Mouse (Mus musculus) midbrain, embryonic 12.5 days (tissue): ENCODE measurements around the gene Cab39l. TPM values are rescaled to one million over a fixed set of nuclear protein-coding genes. Genes with fewer than 3 reads are reported as not detected.
A peak's percentile ranks its signal among the peaks of the same experiment; 100 is the strongest.
"Not testable (repeated sequence)": the region's sequence is repeated elsewhere in the genome, so short reads cannot be mapped to it uniquely, and the experiment has no call there.

Source experiments
- ATAC-seq: fragments of 200-750 bp; cut with Nextera tagmentation; 2 replicates; pipeline ENCODE4 v1.8.0; 2017; ENCODE audit warnings: low read depth, moderate TSS enrichment, moderate library complexity; ENCODE audit not compliant: low FRiP score
- H3K27ac ChIP-seq: fragments of 300-500 bp; sonication (generic); replicated peaks from 2 replicates; pipeline ENCODE4 v1.5.1; 2016; ENCODE audit warnings: mild to moderate bottlenecking
- H3K27me3 ChIP-seq: fragments of 300-500 bp; sonication (generic); 2 replicates; pipeline ENCODE4 v1.6.1; 2016; ENCODE audit warnings: mild to moderate bottlenecking
- H3K36me3 ChIP-seq: fragments of 300-500 bp; sonication (generic); 2 replicates; pipeline ENCODE4 v1.6.1; 2016
- H3K4me1 ChIP-seq: fragments of 300-500 bp; sonication (generic); 2 replicates; pipeline ENCODE4 v1.6.1; 2016
- H3K4me2 ChIP-seq: fragments of 300-500 bp; sonication (generic); replicated peaks from 2 replicates; pipeline ENCODE4 v1.6.1; 2016; ENCODE audit warnings: mild to moderate bottlenecking, moderate library complexity
- H3K4me3 ChIP-seq: fragments of 300-500 bp; sonication (generic); 2 replicates; pipeline ENCODE4 v1.5.1; 2016; ENCODE audit warnings: mild to moderate bottlenecking
- H3K9ac ChIP-seq: fragments of 300-500 bp; sonication (generic); replicated peaks from 2 replicates; pipeline ENCODE4 v1.6.1; 2016; ENCODE audit warnings: mild to moderate bottlenecking, moderate library complexity
- H3K9me3 ChIP-seq: fragments of 300-500 bp; sonication (generic); 2 replicates; pipeline ENCODE4 v1.6.1; 2016; ENCODE audit warnings: mild to moderate bottlenecking
- WGBS: fragments of 180-500 bp; shearing (Covaris S2); methylation state at CpG from one replicate; pipeline ENCODE4 v1.1.7; 2016; 5-methylcytosine and 5-hydroxymethylcytosine counted together
- polyA plus RNA-seq: library from polyadenylated mRNA; unstranded; fragments of >200 nt; fragmentation: Nextera tagmentation; extraction: Ambion mirVana; gene quantifications from 2 replicates; pipeline ENCODE4 v1.2.1, GENCODE M21; 2016

The Cab39l gene
- polyA plus RNA-seq, 1 experiment from 2014 or later: 33.2 TPM

GRCm38 (mm10) chr14:59594988-59595387 is 154.2 kb downstream of the Cab39l start:
- Histone ChIP-seq H3K4me3 (no peak overlapping the region), H3K27ac (no peak overlapping the region), H3K4me2 (no peak overlapping the region), H3K27me3 (no peaks in the 10 kb centered on the region), H3K9me3 (no peaks in the 10 kb centered on the region), H3K36me3 (peaks cover 11% of the 10 kb centered on the region), H3K4me1 (peaks cover 10% of the 10 kb centered on the region), H3K9ac (no peak overlapping the region)
- WGBS: 94% methylated on average over 3 of the region's 3 CpGs
- ATAC-seq: no peak

GRCm38 (mm10) chr14:59597398-59598259 is 156.9 kb downstream of the Cab39l start, which contains the start of gene Cdadc1:
TSS of gene Cdadc1 (minus strand) at chr14:59597959.
- Histone ChIP-seq H3K9me3 (no peaks in the 10 kb centered on the region), H3K4me2 (peak within 1 kb of the TSS; percentile 98), H3K27me3 (no peaks in the 10 kb centered on the region), H3K9ac (peak within 1 kb of the TSS; percentile 81), H3K36me3 (0 out of 2 replicates have a peak, but pooled peaks cover 4% of the 10 kb centered on the region), H3K27ac (peak within 1 kb of the TSS; percentile 60), H3K4me3 (peak within 1 kb of the TSS; percentile 85), H3K4me1 (peaks cover 10% of the 10 kb centered on the region)
- 0% methylated on average over 38 of the region's 48 CpGs for WGBS
- peak; percentile 92 for ATAC-seq

- Histone ChIP-seq H3K9ac (peak overlapping the region; percentile 81), H3K9me3 (no peaks in the 10 kb centered on the region), H3K36me3 (0 out of 2 replicates have a peak, but pooled peaks cover 4% of the 10 kb centered on the region), H3K27me3 (0 out of 2 replicates have a peak, but pooled peaks cover 4% of the 10 kb centered on the region), H3K4me2 (peak overlapping the region; percentile 98), H3K4me1 (peaks cover 10% of the 10 kb centered on the region), H3K4me3 (peak overlapping the region; percentile 85), H3K27ac (peak overlapping the region; percentile 60)
- ATAC-seq: peak; percentile 42; the same call in 1 of the 2 replicates
- 4% methylated on average over 8 of the region's 8 CpGs for WGBS
These were observed 157.5 kb downstream of the Cab39l start for GRCm38 (mm10) chr14:59598260-59598627.

- H3K9me3 ChIP-seq: no peaks in the 10 kb centered on the region
- H3K36me3 ChIP-seq: no peaks in the 10 kb centered on the region
- no peak for ATAC-seq
- no peak overlapping the region for H3K4me2 ChIP-seq
- peaks cover 16% of the 10 kb centered on the region; the same call in 1 of the 2 replicates for H3K27me3 ChIP-seq
- no peak overlapping the region for H3K27ac ChIP-seq
- H3K9ac ChIP-seq: no peak overlapping the region
- H3K4me1 ChIP-seq: no peaks in the 10 kb centered on the region
- H3K4me3 ChIP-seq: no peak overlapping the region
- WGBS: 69% methylated on average over 5 of the region's 5 CpGs
These were observed 163.4 kb downstream of the Cab39l start for GRCm38 (mm10) chr14:59604002-59604645.

GRCm38 (mm10) chr14:59605671-59606353 is 165.0 kb downstream of the Cab39l start:
- H3K9me3 ChIP-seq: no peaks in the 10 kb centered on the region
- H3K4me2 ChIP-seq: no peak overlapping the region
- no peak overlapping the region for H3K4me3 ChIP-seq
- H3K4me1 ChIP-seq: no peaks in the 10 kb centered on the region
- H3K27ac ChIP-seq: no peak overlapping the region
- H3K27me3 ChIP-seq: peaks cover 16% of the 10 kb centered on the region; the same call in 1 of the 2 replicates
- no peaks in the 10 kb centered on the region for H3K36me3 ChIP-seq
- no peak overlapping the region for H3K9ac ChIP-seq
- WGBS: 15% methylated on average over 5 of the region's 5 CpGs
- no peak for ATAC-seq

- Histone ChIP-seq H3K4me2 (no peak overlapping the region), H3K27ac (no peak overlapping the region), H3K9me3 (no peaks in the 10 kb centered on the region), H3K27me3 (peaks cover 16% of the 10 kb centered on the region; the same call in 1 of the 2 replicates), H3K9ac (no peak overlapping the region), H3K4me1 (no peaks in the 10 kb centered on the region), H3K4me3 (no peak overlapping the region), H3K36me3 (no peaks in the 10 kb centered on the region)
- WGBS: 47% methylated on average over 3 of the region's 3 CpGs
- no peak for ATAC-seq
These were observed 166.2 kb downstream of the Cab39l start for GRCm38 (mm10) chr14:59607021-59607420.

GRCm38 (mm10) chr14:59612920-59613625 is 172.3 kb downstream of the Cab39l start:
- Histone ChIP-seq H3K9ac (no peak overlapping the region), H3K4me1 (no peaks in the 10 kb centered on the region), H3K9me3 (no peaks in the 10 kb centered on the region), H3K4me2 (no peak overlapping the region), H3K27me3 (peaks cover 9% of the 10 kb centered on the region), H3K27ac (no peak overlapping the region), H3K4me3 (no peak overlapping the region), H3K36me3 (no peaks in the 10 kb centered on the region)
- no peak for ATAC-seq
- 59% methylated on average over 14 of the region's 14 CpGs for WGBS

- H3K27ac ChIP-seq, H3K9ac ChIP-seq, H3K4me3 ChIP-seq, H3K27me3 ChIP-seq, H3K9me3 ChIP-seq, H3K36me3 ChIP-seq, H3K4me2 ChIP-seq, H3K4me1 ChIP-seq, ATAC-seq: not testable (repeated sequence)
- WGBS: 85% methylated on average over 3 of the region's 3 CpGs
These were observed 173.4 kb downstream of the Cab39l start for GRCm38 (mm10) chr14:59614149-59614548.

GRCm38 (mm10) chr14:59616802-59617201 is 176.0 kb downstream of the Cab39l start:
- Histone ChIP-seq H3K9ac (no peak overlapping the region), H3K27ac (no peak overlapping the region), H3K27me3 (peaks cover 10% of the 10 kb centered on the region), H3K9me3 (no peaks in the 10 kb centered on the region), H3K4me3 (no peak overlapping the region), H3K4me1 (no peaks in the 10 kb centered on the region), H3K4me2 (no peak overlapping the region), H3K36me3 (no peaks in the 10 kb centered on the region)
- 33% methylated on average over 7 of the region's 7 CpGs for WGBS
- ATAC-seq: no peak

GRCm38 (mm10) chr14:59624326-59624885 is 183.6 kb downstream of the Cab39l start:
- Histone ChIP-seq H3K27ac (no peak overlapping the region), H3K27me3 (peaks cover 57% of the 10 kb centered on the region), H3K36me3 (no peaks in the 10 kb centered on the region), H3K4me1 (peaks cover 31% of the 10 kb centered on the region), H3K4me2 (peak overlapping the region; percentile 77), H3K9ac (no peak overlapping the region), H3K4me3 (no peak overlapping the region), H3K9me3 (no peaks in the 10 kb centered on the region)
- 33% methylated on average over 9 of the region's 9 CpGs for WGBS
- ATAC-seq: no peak

- H3K36me3 ChIP-seq: peaks cover 6% of the 10 kb centered on the region; the same call in 1 of the 2 replicates
- ATAC-seq: peak; percentile 87
- peak within 1 kb of the TSS; percentile 77 for H3K4me2 ChIP-seq
- H3K27me3 ChIP-seq: peaks cover 57% of the 10 kb centered on the region
- H3K9me3 ChIP-seq: no peaks in the 10 kb centered on the region
- H3K27ac ChIP-seq: peak within 1 kb of the TSS; percentile 83
- under 1% methylated on average over 62 of the region's 65 CpGs for WGBS
- peaks cover 33% of the 10 kb centered on the region for H3K4me1 ChIP-seq
- peak within 1 kb of the TSS; percentile 64 for H3K9ac ChIP-seq
- H3K4me3 ChIP-seq: peak within 1 kb of the TSS; percentile 66
These were observed 184.5 kb downstream of the Cab39l start, which contains the start of gene Shisa2 for GRCm38 (mm10) chr14:59625158-59625805. TSS of gene Shisa2 (plus strand) at chr14:59625308.
